Mouse (Mus musculus) thymus, postnatal 10 days (tissue): ENCODE results near the gene Hmga1b.
"Not testable (repeated sequence)": the region's sequence is repeated elsewhere in the genome, so short reads cannot be mapped to it uniquely, and the experiment has no call there.

Experiments used
- DNase-seq, 2 experiments: peaks; one replicate each; pipeline ENCODE4 v3.0.0; 2021; ENCODE audit warnings: low spot score in 2 of 2

The Hmga1b gene

GRCm38 (mm10) chr11:120762672-120763041 lies at the start of gene Hmga1b:
Hmga1b (plus strand) TSS chr11:120762794.
- not testable (repeated sequence) for DNase-seq

DNA sequence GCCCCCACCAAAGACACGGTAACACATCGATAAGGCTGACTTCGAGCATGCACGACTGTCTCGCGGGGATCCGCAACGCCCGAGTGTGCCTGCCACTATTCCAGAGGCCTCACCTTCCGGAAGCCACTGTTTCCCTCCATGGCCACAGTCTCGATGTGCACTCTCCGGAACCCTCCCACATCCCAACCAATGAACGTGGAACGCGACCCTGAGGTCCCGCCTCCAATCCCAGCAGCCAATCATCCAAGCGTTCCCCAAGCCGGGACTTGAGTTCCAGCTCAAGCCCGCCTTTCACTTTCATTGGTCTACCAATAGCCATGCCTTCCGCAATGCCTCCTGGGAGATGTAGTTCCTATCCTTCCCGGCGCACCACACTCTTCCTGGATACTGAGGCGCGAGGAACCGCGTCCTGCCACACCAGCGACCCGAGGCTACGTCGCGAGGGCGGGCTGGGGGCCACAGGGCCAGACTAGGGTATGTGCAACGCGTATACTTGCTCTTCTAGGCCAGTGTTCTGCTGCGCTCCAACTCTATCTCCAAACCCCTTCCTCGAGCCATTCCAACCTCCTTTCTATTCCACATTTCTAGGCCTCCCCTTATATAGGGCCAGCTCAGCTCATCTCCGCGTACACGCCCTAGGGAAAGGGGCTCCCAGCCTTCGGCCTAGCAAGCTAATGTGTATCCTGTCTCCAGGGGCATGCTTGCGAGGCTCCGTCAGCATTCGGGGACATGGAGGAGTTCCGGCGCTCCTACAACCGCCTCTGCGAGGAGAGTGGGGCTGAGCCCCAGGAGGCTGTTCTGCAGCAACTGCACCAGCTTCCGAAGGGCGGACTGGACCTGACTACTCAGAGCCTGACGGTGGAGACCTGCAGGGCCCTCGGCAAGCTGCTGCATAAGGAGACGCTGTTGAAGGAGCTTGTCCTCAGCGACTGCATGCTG lies 48.7 kb upstream of the Hmga1b start, which contains the start of the genes Cenpx and Lrrc45:
Cenpx (minus strand) TSS at position 159 of the 939 bp plus-strand sequence.
Lrrc45 (plus strand) TSS at position 346 of the 939 bp plus-strand sequence.
- peak; percentile 94 to 98 for DNase-seq

DNA sequence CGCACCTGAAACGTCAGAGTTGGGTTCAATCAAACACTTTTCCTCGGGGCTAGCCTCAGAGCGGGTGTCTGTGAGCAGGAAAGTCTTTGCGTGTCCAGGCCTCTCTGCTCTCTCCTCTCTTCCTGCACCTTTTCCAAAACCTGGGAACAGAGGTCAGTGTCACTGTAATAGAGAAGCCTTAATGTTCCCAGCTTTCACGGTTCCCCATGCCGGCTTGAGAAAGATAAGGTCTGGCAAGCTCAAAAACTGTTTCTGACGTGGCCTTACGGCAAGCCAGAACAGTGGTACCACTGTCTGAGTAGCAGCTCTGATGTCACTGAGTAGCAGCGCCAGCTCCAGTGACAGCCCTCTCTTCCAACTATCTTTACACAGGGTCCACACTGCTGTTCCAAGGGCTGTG lies 48.0 kb upstream of the Hmga1b start:
- no peak for DNase-seq

GRCm38 (mm10) chr11:120715131-120715530 lies 47.5 kb upstream of the Hmga1b start:
- DNase-seq, result no peak

- DNase-seq, result no peak
Measured at GRCm38 (mm10) chr11:120719242-120719641, 43.4 kb upstream of the Hmga1b start.

DNA sequence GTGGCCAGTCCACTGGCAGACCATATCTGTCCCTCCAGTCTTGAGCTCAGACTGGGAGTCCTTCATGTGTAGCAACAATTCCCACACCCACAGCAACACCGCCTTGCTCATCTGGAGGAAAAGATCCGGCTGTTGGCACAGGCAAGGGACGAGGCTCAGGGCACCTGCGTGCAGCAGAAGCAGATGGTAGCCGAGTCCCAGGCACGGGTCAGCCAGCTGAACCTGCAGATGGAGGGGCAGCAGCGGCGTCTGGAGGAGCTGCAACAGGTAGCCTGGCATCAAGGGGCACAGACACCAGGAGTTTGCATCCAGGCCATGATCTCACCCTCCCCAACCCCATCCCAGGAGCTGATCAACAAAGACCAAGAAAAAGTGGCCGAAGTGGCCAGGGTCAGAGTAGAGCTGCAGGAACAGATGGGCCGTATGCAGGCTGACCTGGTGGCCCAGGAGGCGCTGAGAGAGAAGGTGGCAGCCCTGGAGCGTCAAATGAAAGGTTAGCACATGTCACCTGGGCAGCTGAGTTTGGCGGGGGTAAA lies 42.7 kb upstream of the Hmga1b start:
- no peak for DNase-seq

GRCm38 (mm10) chr11:120720450-120720849 lies 42.1 kb upstream of the Hmga1b start:
- DNase-seq, result peak; percentile 87 to 96

- peak in 1 of 2 experiments; percentile 44 for DNase-seq
Measured at GRCm38 (mm10) chr11:120721124-120722066, 41.2 kb upstream of the Hmga1b start, which contains the start of gene Rac3. Rac3 (plus strand) TSS chr11:120721470.

DNA sequence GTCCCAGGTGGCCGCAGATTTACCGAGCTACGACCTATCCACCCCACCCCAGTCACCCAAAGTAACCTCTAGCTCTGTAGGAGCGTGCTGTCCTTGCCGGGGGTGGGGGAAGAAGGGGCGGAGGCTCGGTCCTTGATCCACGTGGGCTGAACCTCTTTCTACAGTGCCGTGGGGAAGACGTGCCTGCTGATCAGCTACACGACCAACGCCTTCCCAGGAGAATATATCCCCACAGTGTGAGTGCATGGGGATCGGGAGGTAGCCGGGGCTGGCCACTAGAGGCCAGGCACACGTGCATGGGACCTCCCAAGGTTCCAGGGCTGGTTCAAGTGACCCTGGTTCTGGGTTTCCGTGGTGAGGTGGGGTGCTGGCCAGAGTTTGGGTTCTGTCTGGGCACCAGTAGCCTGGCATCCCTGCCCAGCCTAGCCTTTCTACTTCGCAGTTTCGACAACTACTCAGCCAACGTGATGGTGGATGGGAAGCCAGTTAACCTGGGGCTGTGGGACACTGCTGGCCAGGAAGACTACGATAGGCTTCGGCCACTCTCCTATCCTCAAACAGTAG lies 40.4 kb upstream of the Hmga1b start:
- no peak for DNase-seq

- no peak for DNase-seq
Measured at GRCm38 (mm10) chr11:120722761-120723382, 39.7 kb upstream of the Hmga1b start.

GRCm38 (mm10) chr11:120723509-120723908 lies 39.1 kb upstream of the Hmga1b start:
- DNase-seq, result no peak

DNA sequence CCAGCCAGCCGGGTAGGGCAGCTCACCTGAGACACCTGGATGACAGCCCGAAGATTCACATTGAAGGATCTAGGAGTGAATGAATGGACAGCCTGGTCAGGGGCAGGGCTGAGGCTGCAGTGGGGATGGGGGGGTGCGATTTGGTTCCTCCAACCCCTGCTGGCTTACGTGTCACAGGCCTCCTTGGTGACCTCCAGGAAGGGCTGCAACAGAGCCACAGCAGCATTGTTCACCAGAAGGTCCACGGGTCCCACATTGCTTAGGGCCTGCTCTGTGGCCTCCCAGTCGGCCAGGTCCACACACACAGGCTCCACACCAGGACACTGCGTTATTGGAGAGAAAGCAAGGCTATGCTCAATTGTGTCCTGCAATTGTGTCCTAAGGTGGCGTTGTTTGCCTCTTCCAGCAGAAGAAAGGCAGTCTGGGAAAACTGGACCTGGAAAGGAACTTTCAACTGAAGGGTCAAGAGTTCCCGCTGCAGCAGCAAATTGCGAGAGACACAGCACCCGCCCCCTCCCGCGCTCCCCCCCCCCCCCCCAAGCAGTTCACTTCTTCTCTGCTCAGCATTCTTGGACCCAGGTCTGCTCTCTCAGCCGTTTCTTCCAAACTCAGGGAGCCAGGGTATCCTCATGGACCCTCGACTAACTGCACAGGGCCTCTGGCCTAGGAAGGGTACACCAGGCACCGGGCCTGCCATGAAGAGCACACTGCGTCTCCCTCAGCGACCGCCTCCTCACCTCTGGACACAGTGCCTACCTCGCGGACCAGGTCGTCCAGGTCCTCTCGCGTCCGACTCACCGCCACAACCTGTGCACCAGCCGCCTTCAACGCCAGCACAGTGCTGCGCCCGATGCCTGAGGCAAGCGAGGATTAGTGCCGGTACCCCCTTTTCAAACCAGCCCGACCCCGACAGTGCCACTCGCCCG lies 36.1 kb upstream of the Hmga1b start:
- DNase-seq, result no peak

DNA sequence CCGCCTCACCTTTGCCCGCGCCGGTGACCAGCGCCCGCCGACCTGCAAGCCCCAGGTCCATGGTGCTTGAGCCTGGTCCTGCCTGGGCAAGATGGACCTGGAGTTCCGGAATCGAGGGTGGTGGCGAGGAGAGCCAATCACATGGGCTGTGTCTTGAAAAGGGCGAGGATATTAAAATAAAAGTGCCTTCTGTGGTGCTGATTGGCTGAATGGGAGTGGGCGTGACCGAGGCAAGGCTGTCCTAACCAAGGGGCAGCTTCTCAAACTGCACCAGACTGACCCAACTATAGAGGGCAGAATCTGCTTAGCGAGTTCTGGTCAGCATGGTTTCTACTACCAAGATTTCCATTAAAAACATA lies 35.4 kb upstream of the Hmga1b start, which contains the start of gene Dcxr:
Dcxr (minus strand) TSS at position 113 of the 359 bp plus-strand sequence.
- no peak for DNase-seq

GRCm38 (mm10) chr11:120727564-120727963 lies 35.0 kb upstream of the Hmga1b start:
- no peak for DNase-seq

DNA sequence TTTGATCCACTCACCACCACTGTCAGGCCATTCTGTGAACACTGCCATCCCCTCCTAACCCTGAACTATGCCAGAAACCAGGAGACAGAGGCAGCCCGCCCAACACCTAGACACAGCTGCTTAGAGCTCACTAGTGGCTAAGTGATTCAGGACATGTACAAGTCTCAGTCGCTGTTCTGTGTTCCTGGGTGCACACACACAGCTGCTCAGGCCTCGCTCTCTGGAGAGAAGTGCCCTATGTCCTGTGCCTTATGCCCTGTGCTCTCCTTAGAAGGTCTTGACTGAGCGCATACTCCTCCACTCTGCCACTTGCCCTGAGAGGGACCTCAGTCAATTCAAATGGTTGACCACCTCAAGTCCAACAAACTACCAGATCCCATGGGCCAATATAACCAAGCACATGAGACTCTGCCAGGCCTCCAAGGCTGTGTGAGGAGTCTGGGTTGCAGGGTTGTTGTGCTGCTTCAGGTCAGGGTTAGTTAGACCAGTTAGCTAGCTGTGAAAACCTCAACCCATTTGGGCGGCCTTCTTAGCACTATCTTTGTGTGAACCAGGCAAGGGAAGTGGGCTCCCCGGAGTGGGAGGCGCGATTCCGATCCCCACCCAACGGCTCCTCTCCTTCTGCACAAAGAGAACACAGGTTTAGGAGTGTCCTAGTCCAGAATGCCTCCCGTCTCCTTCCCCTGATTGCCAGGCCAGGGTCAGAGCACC lies 33.9 kb upstream of the Hmga1b start:
- no peak for DNase-seq

- DNase-seq, result not testable (repeated sequence)
Measured at GRCm38 (mm10) chr11:120729432-120730050, 33.1 kb upstream of the Hmga1b start.

DNA sequence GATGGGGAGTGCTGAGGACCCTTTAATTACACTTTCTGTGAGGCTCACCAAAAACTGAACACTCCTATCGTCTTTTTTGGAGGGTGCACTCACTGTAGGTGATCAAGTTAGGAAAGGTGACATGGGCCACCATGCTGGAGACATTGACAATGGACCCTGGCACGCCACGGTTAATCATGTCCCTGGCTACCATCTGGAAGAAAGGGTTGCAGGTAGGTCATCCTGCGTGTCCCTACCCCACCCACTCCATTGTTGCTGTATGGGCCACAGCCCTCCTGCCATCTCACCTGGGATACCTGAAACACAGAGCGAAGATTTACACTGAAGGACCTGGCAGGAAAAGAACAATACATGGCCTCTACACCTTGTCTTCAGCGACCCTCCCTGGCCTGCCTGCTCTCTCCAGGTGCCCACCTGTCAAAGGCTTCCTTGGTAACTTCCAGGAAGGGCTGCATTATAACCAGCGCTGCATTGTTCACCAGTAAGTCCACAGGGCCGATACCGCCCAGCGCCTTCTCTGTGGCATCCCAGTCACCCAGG lies 32.2 kb upstream of the Hmga1b start:
- no peak for DNase-seq

- DNase-seq, result no peak
Measured at GRCm38 (mm10) chr11:120731395-120731794, 31.2 kb upstream of the Hmga1b start.
